9 mouse cellular contexts compared by ENCODE assay signal in genomic region chr3:41195113-41195975, GRCm38 (mm10).
DNase-seq lines count a peak whose midpoint lies in the region; ATAC-seq and TF ChIP-seq lines count a peak whose summit lies in the region.
"Had no signal": no experiment of that assay in that cellular context is flagged by ENCODE, and none has a peak within 500 bp of the region (broad histone marks: within the 10 kb centered on the region; RNA-seq: fewer than 3 reads in every experiment).

No protein-coding gene starts in this region.

- H3K27me3 ChIP-seq in forebrain, embryonic 15.5 days: no peaks in the 10 kb centered on the region
- no peaks in the 10 kb centered on the region for H3K27me3 ChIP-seq in neural tube, embryonic 14.5 days (ENCODE audit: control insufficient read depth, insufficient read depth, low read length)
- H3K27me3 ChIP-seq in thymus, adult 2 months (ENCODE audit: control insufficient read depth, insufficient read depth, low read length): no peaks in the 10 kb centered on the region
- H3K27me3 ChIP-seq: liver, embryonic 13.5 days had no signal

- peak; percentile 74 for ATAC-seq in forebrain, embryonic 15.5 days (replicated peaks)
- ATAC-seq in neural tube, embryonic 14.5 days (ENCODE audit: low read depth): peak; percentile 76

- H3K4me1 ChIP-seq in forebrain, embryonic 15.5 days: peaks cover 22% of the 10 kb centered on the region
- H3K4me1 ChIP-seq in neural tube, embryonic 14.5 days (ENCODE audit: control insufficient read depth, insufficient read depth, low read length): no peaks in the 10 kb centered on the region
- no peaks in the 10 kb centered on the region for H3K4me1 ChIP-seq in thymus, adult 2 months (replicated peaks; ENCODE audit: control insufficient read depth, insufficient read depth, low read length)
- H3K4me1 ChIP-seq: liver, embryonic 13.5 days had no signal

- no peaks in the 10 kb centered on the region for H3K36me3 ChIP-seq in forebrain, embryonic 15.5 days
- no peaks in the 10 kb centered on the region for H3K36me3 ChIP-seq in neural tube, embryonic 14.5 days (ENCODE audit: control insufficient read depth, insufficient read depth, low read length)
- no peaks in the 10 kb centered on the region for H3K36me3 ChIP-seq in thymus, adult 2 months (ENCODE audit: control insufficient read depth, insufficient read depth, low read length)
- H3K36me3 ChIP-seq: liver, embryonic 13.5 days had no signal

- WGBS in forebrain, embryonic 15.5 days: 32% methylated on average over 7 of the region's 7 CpGs
- 25% methylated on average over 7 of the region's 7 CpGs for WGBS in neural tube, embryonic 14.5 days
- WGBS in thymus, adult 2 months: 89% methylated on average over 7 of the region's 7 CpGs

- DNase-seq in Muller cell, postnatal 12 days (ENCODE audit: inconsistent ontology term): peak; percentile 96
- DNase-seq in adrenal gland, postnatal 25 days: peak; percentile 91
- DNase-seq in heart, postnatal 4 days: peak; percentile 88
- DNase-seq in layer of hippocampus, adult 8-10 months (ENCODE audit: low spot score in 2 of 2): peak; percentile 20 to 32
- no peak for DNase-seq in thymus, adult 2 months
- DNase-seq in spleen, adult 12 weeks (ENCODE audit: low spot score): no peak
- DNase-seq: liver, embryonic 13.5 days had no signal

- H3K9ac ChIP-seq in forebrain, embryonic 15.5 days (replicated peaks): no peak overlapping the region
- H3K9ac ChIP-seq in neural tube, embryonic 14.5 days (replicated peaks; ENCODE audit: low read depth, low read length): no peak overlapping the region
- H3K9ac ChIP-seq: liver, embryonic 13.5 days had no signal

- H3K4me2 ChIP-seq in forebrain, embryonic 15.5 days (replicated peaks): no peak overlapping the region
- no peak overlapping the region for H3K4me2 ChIP-seq in neural tube, embryonic 14.5 days (ENCODE audit: low read depth, low read length)
- H3K4me2 ChIP-seq: liver, embryonic 13.5 days had no signal

- no peak overlapping the region for H3K4me3 ChIP-seq in forebrain, embryonic 15.5 days
- no peak overlapping the region for H3K4me3 ChIP-seq in neural tube, embryonic 14.5 days (ENCODE audit: low read depth, low read length)
- no peak overlapping the region for H3K4me3 ChIP-seq in thymus, adult 2 months (ENCODE audit: control insufficient read depth, insufficient read depth, low read length)
- H3K4me3 ChIP-seq: liver, embryonic 13.5 days had no signal

- no peaks in the 10 kb centered on the region for H3K9me3 ChIP-seq in forebrain, embryonic 15.5 days
- H3K9me3 ChIP-seq in neural tube, embryonic 14.5 days (ENCODE audit: control insufficient read depth, low read length): no peaks in the 10 kb centered on the region
- H3K9me3 ChIP-seq: liver, embryonic 13.5 days had no signal

- peak overlapping the region; percentile 46; the same call in 1 of the 2 replicates for H3K27ac ChIP-seq in forebrain, embryonic 15.5 days (replicated peaks)
- no peak overlapping the region for H3K27ac ChIP-seq in neural tube, embryonic 14.5 days (ENCODE audit: low read depth, low read length)
- H3K27ac ChIP-seq in thymus, adult 2 months (ENCODE audit: control insufficient read depth, insufficient read depth, low read length): no peak overlapping the region
- H3K27ac ChIP-seq: liver, embryonic 13.5 days had no signal

- TF ChIP-seq POLR2A in thymus, adult 2 months (IDR thresholded peaks at IDR 0.05; ENCODE audit: control insufficient read depth, extremely low read depth, insufficient read depth, low read length, poor library complexity): no peak

- TF ChIP-seq CTCF in thymus, adult 2 months (IDR thresholded peaks at IDR 0.05; ENCODE audit: borderline replicate concordance, control insufficient read depth, extremely low read depth, insufficient read depth, low read length, poor library complexity): no peak

Comparison
In these comparisons a context has a peak if more than half of its experiments do, and no peak if none do; other contexts are left out.
1. DNase-seq: peak in Muller cell, postnatal 12 days (single experiment), adrenal gland, postnatal 25 days (single experiment), heart, postnatal 4 days (single experiment) and layer of hippocampus, adult 8-10 months (2 of 2); none in thymus, adult 2 months (single experiment) and spleen, adult 12 weeks (single experiment).